Mouse (Mus musculus) myocyte (in vitro differentiated cells): Measurements from ENCODE around the gene P2ry2.

Source experiments
- CEBPB ChIP-seq: IDR thresholded peaks from 2 replicates; pipeline ENCODE4 v1.6.1; 2011; ENCODE audit warnings: mild to moderate bottlenecking, moderate library complexity; ENCODE audit not compliant: poor library complexity, insufficient read depth, severe bottlenecking
- MYOD1 ChIP-seq, 3 experiments: IDR thresholded peaks; one replicate each; pipeline ENCODE4 v1.6.1; 2011; ENCODE audit warnings: control low read depth in 2 of 3, low read depth in 2 of 3, mild to moderate bottlenecking in 2 of 3, moderate library complexity in 1 of 3; ENCODE audit not compliant: insufficient read length in 2 of 3, control insufficient read depth in 1 of 3
- MYOG ChIP-seq, 3 experiments: IDR thresholded peaks; one replicate each; pipeline ENCODE4 v1.6.1; 2011; ENCODE audit warnings: control low read depth in 2 of 3, low read depth in 2 of 3, mild to moderate bottlenecking in 2 of 3; ENCODE audit not compliant: insufficient read length in 2 of 3, control insufficient read depth in 1 of 3, insufficient read depth in 1 of 3
- POLR2A ChIP-seq: IDR thresholded peaks from one replicate; pipeline ENCODE4 v1.6.1; 2011; ENCODE audit warnings: low read depth, mild to moderate bottlenecking, control low read depth, moderate library complexity; ENCODE audit not compliant: insufficient read length
- POLR2AphosphoS2 ChIP-seq: IDR thresholded peaks from one replicate; pipeline ENCODE4 v1.6.1; 2011; ENCODE audit warnings: low read depth, control low read depth; ENCODE audit not compliant: insufficient read length
- REST ChIP-seq: IDR thresholded peaks from one replicate; pipeline ENCODE4 v1.6.1; 2011; ENCODE audit warnings: mild to moderate bottlenecking, control low read depth, moderate library complexity; ENCODE audit not compliant: insufficient read depth, insufficient read length
- SRF ChIP-seq: IDR thresholded peaks from one replicate; pipeline ENCODE4 v1.6.1; 2011; ENCODE audit warnings: low read depth; ENCODE audit not compliant: control insufficient read depth, insufficient read length
- TCF12 ChIP-seq: IDR thresholded peaks from one replicate; pipeline ENCODE4 v1.6.1; 2011; ENCODE audit warnings: mild to moderate bottlenecking, control low read depth; ENCODE audit not compliant: poor library complexity, insufficient read depth, severe bottlenecking
- TCF3 ChIP-seq: IDR thresholded peaks from one replicate; pipeline ENCODE4 v1.6.1; 2011; ENCODE audit warnings: low read depth, control low read depth; ENCODE audit not compliant: insufficient read length
- USF1 ChIP-seq: IDR thresholded peaks from one replicate; pipeline ENCODE4 v1.6.1; 2011; ENCODE audit warnings: low read depth, mild to moderate bottlenecking, control low read depth, moderate library complexity

DNA sequence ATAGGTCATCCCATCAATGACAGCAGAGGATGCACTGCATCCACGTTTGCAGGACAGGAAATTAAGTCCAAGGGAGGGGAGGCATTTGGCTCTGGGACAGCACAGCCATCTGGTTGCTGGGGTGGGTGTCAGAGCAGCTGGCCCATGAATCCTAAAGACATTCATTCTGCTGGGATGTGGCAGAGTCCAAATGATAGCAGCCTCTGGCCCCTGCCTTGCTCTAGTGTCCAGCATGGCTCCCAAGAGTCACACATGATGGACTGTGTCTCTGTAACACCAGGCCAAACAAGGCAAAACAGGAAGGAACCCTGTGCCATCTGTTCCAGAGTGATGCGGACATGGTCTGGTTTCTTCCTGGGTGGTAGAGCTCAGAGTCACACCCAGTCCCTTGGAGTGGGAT, 60.8 kb downstream of the P2ry2 start:
- TF ChIP-seq MYOD1 (IDR thresholded peaks at IDR 0.05; ENCODE audit: control insufficient read depth in 1 of 3, insufficient read length in 2 of 3, low read depth in 2 of 3) (peak in 1 of 3 experiments; percentile 33), MYOG (IDR thresholded peaks at IDR 0.05; ENCODE audit: control insufficient read depth in 1 of 3, insufficient read depth in 1 of 3, insufficient read length in 2 of 3, low read depth in 2 of 3) (peak in 1 of 3 experiments; percentile 31), POLR2AphosphoS2 (no peak), CEBPB (no peak), TCF12 (no peak), REST (no peak), TCF3 (no peak), SRF (peak; percentile 59), USF1 (no peak), POLR2A (no peak)
